Mouse (Mus musculus) lung, embryonic 16.5 days (tissue): ENCODE measurements around the gene Pbxip1. TPM values are rescaled to one million over a fixed set of nuclear protein-coding genes. Genes with fewer than 3 reads are reported as not detected.
"Not testable (repeated sequence)": the region's sequence is repeated elsewhere in the genome, so short reads cannot be mapped to it uniquely, and the experiment has no call there.

Experiments
- ATAC-seq: fragments of 200-750 bp; cut with Nextera tagmentation; 2 replicates; pipeline ENCODE4 v1.8.0; 2017; ENCODE audit warnings: low read depth, mild to moderate bottlenecking, moderate library complexity
- H3K27ac ChIP-seq: fragments of 300-500 bp; sonication (generic); 2 replicates; pipeline ENCODE4 v1.5.1; 2014; ENCODE audit warnings: mild to moderate bottlenecking, control low read depth, low read length
- H3K27me3 ChIP-seq: fragments of 300-500 bp; sonication (generic); 2 replicates; pipeline ENCODE4 v1.6.1; 2014; ENCODE audit warnings: low read depth, low read length, mixed read lengths; ENCODE audit not compliant: control insufficient read depth, insufficient read depth
- H3K36me3 ChIP-seq: fragments of 300-500 bp; sonication (generic); 2 replicates; pipeline ENCODE4 v1.6.1; 2014; ENCODE audit warnings: low read length; ENCODE audit not compliant: control insufficient read depth, insufficient read depth
- H3K4me1 ChIP-seq: fragments of 300-500 bp; sonication (generic); replicated peaks from 2 replicates; pipeline ENCODE4 v1.6.1; 2014; ENCODE audit warnings: low read length, mixed read lengths; ENCODE audit not compliant: control insufficient read depth, insufficient read depth
- H3K4me2 ChIP-seq: fragments of 300-500 bp; sonication (generic); 2 replicates; pipeline ENCODE4 v1.6.1; 2014; ENCODE audit warnings: low read depth, low read length, control low read depth
- H3K4me3 ChIP-seq: fragments of 300-500 bp; sonication (generic); 2 replicates; pipeline ENCODE4 v1.5.1; 2014; ENCODE audit warnings: mild to moderate bottlenecking, low read length, control low read depth
- H3K9ac ChIP-seq: fragments of 300-500 bp; sonication (generic); 2 replicates; pipeline ENCODE4 v1.6.1; 2014; ENCODE audit warnings: low read length, control low read depth
- H3K9me3 ChIP-seq: fragments of 300-500 bp; sonication (generic); 2 replicates; pipeline ENCODE4 v1.6.1; 2016; ENCODE audit warnings: low read length; ENCODE audit not compliant: control insufficient read depth
- WGBS: fragments of 180-500 bp; shearing (Covaris S2); extraction: QIAGEN DNeasy Blood & Tissue Kit; methylation state at CpG from one replicate; pipeline ENCODE4 v1.1.7; 2014; 5-methylcytosine and 5-hydroxymethylcytosine counted together
- polyA plus RNA-seq: library from polyadenylated mRNA; unstranded; fragments of >200 nt; fragmentation: Nextera tagmentation; extraction: Ambion mirVana; gene quantifications from 2 replicates; pipeline ENCODE4 v1.2.1, GENCODE M21; 2015

The Pbxip1 gene
- polyA plus RNA-seq, 1 experiment from 2014 or later: 35.8 TPM

GRCm38 (mm10) chr3:89425141-89425525 lies 11.4 kb upstream of the Pbxip1 start:
- H3K9me3 ChIP-seq: no peaks in the 10 kb centered on the region
- no peak overlapping the region for H3K9ac ChIP-seq
- peaks cover 19% of the 10 kb centered on the region for H3K4me1 ChIP-seq
- 83% methylated on average over 5 of the region's 5 CpGs for WGBS
- ATAC-seq: no peak
- H3K27me3 ChIP-seq: no peaks in the 10 kb centered on the region
- H3K4me2 ChIP-seq: no peak overlapping the region
- H3K36me3 ChIP-seq: peaks cover 30% of the 10 kb centered on the region
- H3K27ac ChIP-seq: no peak overlapping the region
- H3K4me3 ChIP-seq: no peak overlapping the region

- ATAC-seq: no peak
- no peak overlapping the region for H3K4me3 ChIP-seq
- WGBS: 91% methylated on average over 4 of the region's 4 CpGs
- peaks cover 13% of the 10 kb centered on the region for H3K4me1 ChIP-seq
- H3K36me3 ChIP-seq: peaks cover 30% of the 10 kb centered on the region
- H3K27ac ChIP-seq: no peak overlapping the region
- no peak overlapping the region for H3K9ac ChIP-seq
- no peaks in the 10 kb centered on the region for H3K27me3 ChIP-seq
- H3K4me2 ChIP-seq: no peak overlapping the region
- H3K9me3 ChIP-seq: no peaks in the 10 kb centered on the region
Measured at GRCm38 (mm10) chr3:89425876-89426275, 10.6 kb upstream of the Pbxip1 start.

- H3K27me3 ChIP-seq, H3K4me2 ChIP-seq, H3K4me3 ChIP-seq, H3K9ac ChIP-seq, ATAC-seq, H3K27ac ChIP-seq, H3K9me3 ChIP-seq, H3K4me1 ChIP-seq: not testable (repeated sequence)
- H3K36me3 ChIP-seq: peaks cover 40% of the 10 kb centered on the region
- 90% methylated on average over 7 of the region's 7 CpGs for WGBS
Measured at GRCm38 (mm10) chr3:89429021-89429420, 7.5 kb upstream of the Pbxip1 start.

- Histone ChIP-seq H3K27me3 (no peaks in the 10 kb centered on the region), H3K9ac (peak within 1 kb of the TSS; percentile 99), H3K4me2 (peak within 1 kb of the TSS; percentile 70), H3K36me3 (peaks cover 36% of the 10 kb centered on the region), H3K4me1 (peaks cover 9% of the 10 kb centered on the region), H3K4me3 (peak within 1 kb of the TSS; percentile 95), H3K9me3 (no peaks in the 10 kb centered on the region), H3K27ac (peak within 1 kb of the TSS; percentile 93)
- ATAC-seq: peak; percentile 99
- 2% methylated on average over 68 of the region's 68 CpGs for WGBS
Measured at GRCm38 (mm10) chr3:89430171-89431159, 6.0 kb upstream of the Pbxip1 start, which contains the start of gene Pygo2. Gene Pygo2 (plus strand): TSS chr3:89430214.

GRCm38 (mm10) chr3:89432606-89433005 lies 3.9 kb upstream of the Pbxip1 start:
- H3K27me3 ChIP-seq: no peaks in the 10 kb centered on the region
- no peak overlapping the region for H3K27ac ChIP-seq
- peaks cover 21% of the 10 kb centered on the region for H3K4me1 ChIP-seq
- no peak overlapping the region for H3K4me2 ChIP-seq
- no peak overlapping the region for H3K4me3 ChIP-seq
- ATAC-seq: no peak
- 95% methylated on average over 8 of the region's 8 CpGs for WGBS
- H3K9ac ChIP-seq: no peak overlapping the region
- H3K9me3 ChIP-seq: no peaks in the 10 kb centered on the region
- peaks cover 20% of the 10 kb centered on the region for H3K36me3 ChIP-seq

- Histone ChIP-seq H3K4me3 (no peak overlapping the region), H3K36me3 (peaks cover 20% of the 10 kb centered on the region), H3K9me3 (no peaks in the 10 kb centered on the region), H3K27ac (no peak overlapping the region), H3K9ac (no peak overlapping the region), H3K4me1 (peaks cover 21% of the 10 kb centered on the region), H3K4me2 (no peak overlapping the region), H3K27me3 (no peaks in the 10 kb centered on the region)
- WGBS: 76% methylated on average over 11 of the region's 11 CpGs
- no peak for ATAC-seq
Measured at GRCm38 (mm10) chr3:89434532-89434931, 2.0 kb upstream of the Pbxip1 start.

GRCm38 (mm10) chr3:89435041-89435440 lies 1.5 kb upstream of the Pbxip1 start:
- no peak overlapping the region for H3K27ac ChIP-seq
- peaks cover 20% of the 10 kb centered on the region for H3K36me3 ChIP-seq
- H3K4me2 ChIP-seq: no peak overlapping the region
- H3K9me3 ChIP-seq: no peaks in the 10 kb centered on the region
- no peak overlapping the region for H3K9ac ChIP-seq
- peaks cover 21% of the 10 kb centered on the region for H3K4me1 ChIP-seq
- 68% methylated on average over 7 of the region's 7 CpGs for WGBS
- no peaks in the 10 kb centered on the region for H3K27me3 ChIP-seq
- ATAC-seq: no peak
- no peak overlapping the region for H3K4me3 ChIP-seq

GRCm38 (mm10) chr3:89437269-89437668 lies 763 bp downstream of the Pbxip1 start:
- WGBS: 32% methylated on average over 5 of the region's 5 CpGs
- peaks cover 20% of the 10 kb centered on the region for H3K36me3 ChIP-seq
- peak overlapping the region; percentile 73 for H3K9ac ChIP-seq
- H3K4me3 ChIP-seq: peak overlapping the region; percentile 67
- H3K27ac ChIP-seq: peak overlapping the region; percentile 39
- peaks cover 12% of the 10 kb centered on the region for H3K4me1 ChIP-seq
- no peaks in the 10 kb centered on the region for H3K27me3 ChIP-seq
- H3K4me2 ChIP-seq: peak overlapping the region; percentile 59
- H3K9me3 ChIP-seq: no peaks in the 10 kb centered on the region
- ATAC-seq: no peak

GRCm38 (mm10) chr3:89440691-89441090 lies 4.2 kb downstream of the Pbxip1 start:
- Histone ChIP-seq H3K4me2 (no peak overlapping the region), H3K27me3 (no peaks in the 10 kb centered on the region), H3K4me1 (peaks cover 12% of the 10 kb centered on the region), H3K36me3 (no peaks in the 10 kb centered on the region; the same call in 1 of the 2 replicates), H3K9me3 (no peaks in the 10 kb centered on the region), H3K27ac (no peak overlapping the region), H3K4me3 (no peak overlapping the region), H3K9ac (no peak overlapping the region)
- ATAC-seq: no peak
- 83% methylated on average over 2 of the region's 2 CpGs for WGBS
